Mouse (Mus musculus): ENCODE results near the gene Nfix. TPM values are rescaled to one million over a fixed set of nuclear protein-coding genes. Genes with fewer than 3 reads are reported as not detected.

The Nfix gene
- polyA plus RNA-seq, 2 experiments = 1.4 to 2.5 TPM

DNA sequence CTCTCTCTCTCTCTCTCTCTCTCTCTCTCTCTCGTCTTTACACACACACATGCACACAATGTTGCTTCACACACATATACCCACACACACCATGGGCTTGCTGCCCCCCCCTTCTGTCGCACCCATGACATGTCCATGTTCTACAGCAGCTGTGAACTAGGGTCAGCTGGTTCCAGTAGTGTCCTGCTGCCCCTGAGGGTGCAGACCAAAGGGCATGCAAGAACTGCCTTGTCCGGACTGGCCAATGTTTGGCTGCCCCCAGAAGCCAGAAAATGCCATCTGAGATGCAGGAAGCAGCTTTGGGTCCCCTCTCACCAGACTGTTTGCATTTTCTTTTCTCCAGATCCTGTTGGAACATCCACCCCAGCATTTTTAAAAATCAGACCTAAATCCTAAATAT is 27.5 kb downstream of the Nfix start:
- H3K9me3 ChIP-seq (ENCODE audit: control insufficient read depth, low read length) = no peaks in the 10 kb centered on the region
- H3K4me3 ChIP-seq (ENCODE audit: insufficient read depth in 1 of 2, low read depth in 2 of 2, low read length in 2 of 2) = no peak overlapping the region
- WGBS (ENCODE audit: insufficient replicate concordance) = 4% methylated on average over 3 of the region's 3 CpGs
- H3K27me3 ChIP-seq (ENCODE audit: control insufficient read depth, insufficient read depth, low read length) = peaks cover 61% of the 10 kb centered on the region
- ATAC-seq (ENCODE audit: insufficient read depth) (no peak), DNase-seq (ENCODE audit: low read depth in 3 of 3, low spot score in 3 of 3) (no peak)
- no peak overlapping the region for H3K9ac ChIP-seq (replicated peaks)
- no peak overlapping the region for H3K4me2 ChIP-seq (ENCODE audit: low read depth)
- no peak for TF ChIP-seq EP300 (IDR thresholded peaks at IDR 0.05; ENCODE audit: low read depth)
- TF ChIP-seq CTCF (IDR thresholded peaks at IDR 0.05; ENCODE audit: low read depth) = no peak
- no peak overlapping the region for H3K27ac ChIP-seq
- no peaks in the 10 kb centered on the region for H3K36me3 ChIP-seq (replicated peaks; ENCODE audit: control insufficient read depth, insufficient read depth, low read depth)
- H3K4me1 ChIP-seq (replicated peaks; ENCODE audit: control insufficient read depth in 2 of 2, insufficient read depth in 2 of 2, low read length in 1 of 2) = 0 out of 4 replicates have a peak, but pooled peaks cover 0 to 1% of the 10 kb centered on the region in 2 experiments

DNA sequence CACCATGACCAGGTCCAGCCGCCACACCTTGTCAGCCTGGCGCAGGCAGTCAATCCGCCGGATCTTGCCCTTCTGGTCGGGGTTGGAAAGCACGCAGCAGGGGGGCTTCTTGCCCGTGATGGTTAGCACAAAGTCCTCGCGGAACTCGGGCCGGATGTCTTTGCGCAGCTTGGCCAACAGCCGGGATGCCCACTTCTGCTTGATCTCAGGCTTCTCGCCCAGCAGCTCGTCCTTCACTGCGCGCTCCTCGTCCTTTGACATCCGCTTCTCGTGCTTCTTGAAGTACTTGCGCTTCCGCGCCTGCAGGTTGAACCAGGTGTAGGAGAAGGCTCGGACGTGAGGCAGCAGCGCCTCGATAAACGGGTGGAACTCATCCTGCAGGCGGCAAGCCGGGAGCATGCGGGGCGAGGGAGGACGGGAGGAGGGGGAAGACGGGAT is 28.2 kb downstream of the Nfix start:
- TF ChIP-seq CTCF (IDR thresholded peaks at IDR 0.05; ENCODE audit: low read depth) (no peak), EP300 (IDR thresholded peaks at IDR 0.05; ENCODE audit: low read depth) (no peak)
- 13% methylated on average over 34 of the region's 34 CpGs for WGBS (ENCODE audit: insufficient replicate concordance)
- H3K36me3 ChIP-seq (replicated peaks; ENCODE audit: control insufficient read depth, insufficient read depth, low read depth) = no peaks in the 10 kb centered on the region
- H3K27ac ChIP-seq = no peak overlapping the region
- ATAC-seq (ENCODE audit: insufficient read depth) (no peak), DNase-seq (ENCODE audit: low read depth in 3 of 3, low spot score in 3 of 3) (no peak)
- 0 out of 4 replicates have a peak, but pooled peaks cover 0 to 1% of the 10 kb centered on the region in 2 experiments for H3K4me1 ChIP-seq (replicated peaks; ENCODE audit: control insufficient read depth in 2 of 2, insufficient read depth in 2 of 2, low read length in 1 of 2)
- no peak overlapping the region for H3K4me2 ChIP-seq (ENCODE audit: low read depth)
- H3K9ac ChIP-seq (replicated peaks) = no peak overlapping the region
- peaks cover 54% of the 10 kb centered on the region for H3K27me3 ChIP-seq (ENCODE audit: control insufficient read depth, insufficient read depth, low read length)
- no peaks in the 10 kb centered on the region for H3K9me3 ChIP-seq (ENCODE audit: control insufficient read depth, low read length)
- no peak overlapping the region for H3K4me3 ChIP-seq (ENCODE audit: insufficient read depth in 1 of 2, low read depth in 2 of 2, low read length in 2 of 2)

DNA sequence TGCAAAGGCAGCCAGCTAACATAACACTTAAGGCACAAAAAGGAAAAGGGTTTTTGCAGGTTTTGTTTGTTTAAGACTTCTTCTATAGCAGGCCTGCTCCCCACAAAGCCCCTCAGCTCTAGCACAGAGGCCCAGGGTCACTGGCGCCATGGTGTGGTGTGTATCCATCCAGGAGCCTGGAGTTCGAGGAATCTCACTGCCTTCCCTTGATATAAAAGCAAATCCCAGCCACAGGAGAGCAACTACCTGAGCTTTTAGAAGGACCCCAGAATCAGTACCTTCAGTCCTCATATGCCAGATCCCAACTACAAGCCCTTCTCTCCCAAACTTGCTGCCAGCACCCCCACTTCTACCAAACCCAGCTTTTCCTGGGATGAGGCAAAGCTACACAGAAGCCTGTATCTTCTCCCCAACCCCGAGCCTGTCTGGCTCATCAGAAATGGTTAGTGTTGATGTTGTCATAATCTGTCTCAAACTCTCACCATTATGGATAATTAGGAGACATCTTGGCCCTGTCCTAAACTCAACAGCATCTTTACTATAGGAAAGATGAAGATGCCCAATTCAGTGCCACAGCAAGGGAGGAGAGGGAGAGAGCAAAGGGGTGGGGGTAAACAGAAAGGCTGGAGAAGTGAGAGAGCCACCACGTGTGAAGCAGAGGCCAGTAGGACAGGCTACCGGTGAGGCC is 29.0 kb downstream of the Nfix start:
- H3K9ac ChIP-seq (replicated peaks) = no peak overlapping the region
- WGBS (ENCODE audit: insufficient replicate concordance) = 42% methylated on average over 5 of the region's 5 CpGs
- H3K27ac ChIP-seq = no peak overlapping the region
- ATAC-seq (ENCODE audit: insufficient read depth) = no peak
- no peak for DNase-seq (ENCODE audit: low read depth in 3 of 3, low spot score in 3 of 3)
- no peak overlapping the region for H3K4me3 ChIP-seq (ENCODE audit: insufficient read depth in 1 of 2, low read depth in 2 of 2, low read length in 2 of 2)
- no peaks in the 10 kb centered on the region for H3K36me3 ChIP-seq (replicated peaks; ENCODE audit: control insufficient read depth, insufficient read depth, low read depth)
- 0 out of 4 replicates have a peak, but pooled peaks cover 0 to 1% of the 10 kb centered on the region in 2 experiments for H3K4me1 ChIP-seq (replicated peaks; ENCODE audit: control insufficient read depth in 2 of 2, insufficient read depth in 2 of 2, low read length in 1 of 2)
- TF ChIP-seq CTCF (IDR thresholded peaks at IDR 0.05; ENCODE audit: low read depth) = no peak
- TF ChIP-seq EP300 (IDR thresholded peaks at IDR 0.05; ENCODE audit: low read depth) = no peak
- H3K4me2 ChIP-seq (ENCODE audit: low read depth) = no peak overlapping the region
- H3K27me3 ChIP-seq (ENCODE audit: control insufficient read depth, insufficient read depth, low read length) = peaks cover 46% of the 10 kb centered on the region
- H3K9me3 ChIP-seq (ENCODE audit: control insufficient read depth, low read length) = no peaks in the 10 kb centered on the region

DNA sequence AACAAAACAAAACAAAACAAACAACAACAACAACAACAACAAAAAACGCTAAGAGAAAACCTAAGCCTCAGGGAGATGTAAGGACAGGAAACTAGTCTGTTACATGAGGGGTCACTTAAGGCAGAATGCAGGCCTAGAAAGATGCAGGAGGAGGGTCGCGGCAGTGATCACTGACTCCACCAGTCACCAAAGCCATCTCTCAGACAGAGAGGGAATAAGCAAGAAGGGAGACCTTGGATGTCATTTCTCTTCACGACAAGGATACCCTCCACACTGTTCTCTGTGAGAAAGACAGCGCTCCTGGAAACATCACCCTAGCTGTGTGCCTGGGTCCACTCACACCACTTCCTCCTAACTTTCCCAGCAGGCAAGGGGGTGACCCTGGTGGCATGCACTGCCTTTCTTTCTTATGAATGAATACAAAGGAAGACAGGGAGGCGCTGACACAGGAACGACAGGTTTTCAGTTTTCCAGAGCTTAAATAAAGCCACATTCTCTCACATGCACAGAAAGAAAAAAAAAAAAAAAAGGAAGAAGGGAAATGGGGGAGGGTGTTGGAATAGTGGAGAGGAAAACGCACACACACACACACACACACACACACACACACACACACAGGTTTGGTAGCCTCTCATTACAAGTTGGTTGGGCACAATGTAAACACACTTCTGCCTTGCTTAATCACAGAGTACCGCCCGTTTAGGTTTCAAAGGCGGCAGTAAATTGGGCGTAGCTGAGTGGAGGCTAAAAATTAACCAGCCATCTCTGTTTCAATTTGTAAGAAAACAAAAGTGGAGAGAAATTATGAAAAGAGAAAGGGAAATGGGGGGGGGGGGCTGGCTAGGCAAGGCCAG is 29.8 kb downstream of the Nfix start:
- ATAC-seq (ENCODE audit: insufficient read depth) (no peak), DNase-seq (ENCODE audit: low read depth in 3 of 3, low spot score in 3 of 3) (no peak)
- Histone ChIP-seq H3K4me2 (ENCODE audit: low read depth) (no peak overlapping the region), H3K9me3 (ENCODE audit: control insufficient read depth, low read length) (no peaks in the 10 kb centered on the region), H3K9ac (replicated peaks) (no peak overlapping the region), H3K27me3 (ENCODE audit: control insufficient read depth, insufficient read depth, low read length) (peaks cover 38% of the 10 kb centered on the region), H3K4me1 (replicated peaks; ENCODE audit: control insufficient read depth in 2 of 2, insufficient read depth in 2 of 2, low read length in 1 of 2) (0 out of 4 replicates have a peak, but pooled peaks cover 0 to 1% of the 10 kb centered on the region in 2 experiments), H3K36me3 (replicated peaks; ENCODE audit: control insufficient read depth, insufficient read depth, low read depth) (no peaks in the 10 kb centered on the region), H3K4me3 (ENCODE audit: insufficient read depth in 1 of 2, low read depth in 2 of 2, low read length in 2 of 2) (no peak overlapping the region), H3K27ac (no peak overlapping the region)
- 51% methylated on average over 12 of the region's 12 CpGs for WGBS (ENCODE audit: insufficient replicate concordance)
- TF ChIP-seq CTCF (IDR thresholded peaks at IDR 0.05; ENCODE audit: low read depth) (no peak), EP300 (IDR thresholded peaks at IDR 0.05; ENCODE audit: low read depth) (no peak)

DNA sequence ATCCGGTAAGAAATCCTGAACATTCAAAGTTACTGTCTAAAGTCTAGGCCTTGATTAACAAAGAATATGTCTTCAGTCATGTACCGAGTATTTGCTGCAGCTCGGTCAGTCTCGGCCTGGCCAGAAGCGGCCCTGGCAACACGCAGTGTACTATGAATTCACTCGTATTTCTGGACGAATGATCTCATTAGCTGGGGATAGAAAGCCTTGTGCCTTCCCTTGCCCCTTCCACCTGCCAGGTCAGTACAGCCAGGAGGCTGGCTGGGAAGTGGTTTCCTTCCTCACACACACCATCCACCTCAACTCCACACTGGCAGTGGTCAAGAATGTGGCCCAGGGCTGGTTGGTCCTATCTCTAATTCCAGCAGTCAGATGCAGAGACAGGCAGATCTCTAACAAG is 30.8 kb downstream of the Nfix start:
- no peak overlapping the region for H3K4me2 ChIP-seq (ENCODE audit: low read depth)
- no peak overlapping the region for H3K4me3 ChIP-seq (ENCODE audit: insufficient read depth in 1 of 2, low read depth in 2 of 2, low read length in 2 of 2)
- H3K27ac ChIP-seq = no peak overlapping the region
- WGBS (ENCODE audit: insufficient replicate concordance) = 82% methylated on average over 8 of the region's 8 CpGs
- no peaks in the 10 kb centered on the region for H3K36me3 ChIP-seq (replicated peaks; ENCODE audit: control insufficient read depth, insufficient read depth, low read depth)
- H3K4me1 ChIP-seq (replicated peaks; ENCODE audit: control insufficient read depth in 2 of 2, insufficient read depth in 2 of 2, low read length in 1 of 2) = 0 out of 4 replicates have a peak, but pooled peaks cover 0 to 1% of the 10 kb centered on the region in 2 experiments
- H3K9me3 ChIP-seq (ENCODE audit: control insufficient read depth, low read length) = no peaks in the 10 kb centered on the region
- peaks cover 29% of the 10 kb centered on the region for H3K27me3 ChIP-seq (ENCODE audit: control insufficient read depth, insufficient read depth, low read length)
- H3K9ac ChIP-seq (replicated peaks) = no peak overlapping the region
- TF ChIP-seq EP300 (IDR thresholded peaks at IDR 0.05; ENCODE audit: low read depth) = no peak
- TF ChIP-seq CTCF (IDR thresholded peaks at IDR 0.05; ENCODE audit: low read depth) = no peak
- DNase-seq (ENCODE audit: low read depth in 3 of 3, low spot score in 3 of 3) (no peak), ATAC-seq (ENCODE audit: insufficient read depth) (no peak)

Measured in liver, embryonic 14.5 days (tissue).